ENCODE assay signal across 27 mouse cellular contexts in genomic region chr6:119458166-119458565, GRCm38 (mm10).
"Had no signal": no experiment of that assay in that cellular context is flagged by ENCODE, and none has a peak within 500 bp of the region (broad histone marks: within the 10 kb centered on the region; RNA-seq: fewer than 3 reads in every experiment).

No protein-coding gene starts in this region.

- H3K9me3 ChIP-seq: heart, embryonic 10.5 days; heart, embryonic 12.5 days; hindbrain, embryonic 10.5 days; hindbrain, embryonic 12.5 days; intestine, embryonic 15.5 days; limb, embryonic 13.5 days; limb, embryonic 15.5 days; liver, embryonic 12.5 days had no signal

- H3K9ac ChIP-seq: heart, embryonic 12.5 days; hindbrain, embryonic 12.5 days; hindbrain, embryonic 14.5 days; intestine, embryonic 15.5 days; limb, embryonic 13.5 days; limb, embryonic 15.5 days; liver, embryonic 12.5 days; liver, embryonic 14.5 days had no signal

- DNase-seq: gastrocnemius, adult 2 months; gastrocnemius, postnatal 10 days; gastrocnemius, postnatal 25 days; heart, adult 18-20 months; heart, postnatal 10 days; heart, postnatal 4 days; kidney, adult 18-20 months; kidney, adult 8-10 months; kidney, postnatal 14 days; kidney, postnatal 36 days; layer of hippocampus, adult 9-11 months; layer of hippocampus, postnatal 36 days; left cerebral cortex, postnatal 4 days had no signal

- ATAC-seq: hindbrain, embryonic 16.5 days; inflammation-experienced regulatory T-cells, adult 6 months; intestine, embryonic 15.5 days; intestine, postnatal 0 days; liver, embryonic 12.5 days had no signal

- H3K4me2 ChIP-seq: heart, embryonic 12.5 days; hindbrain, embryonic 12.5 days; hindbrain, embryonic 14.5 days; intestine, embryonic 15.5 days; limb, embryonic 13.5 days; limb, embryonic 15.5 days; liver, embryonic 12.5 days had no signal

- H3K36me3 ChIP-seq: heart, embryonic 10.5 days; heart, embryonic 12.5 days; hindbrain, embryonic 10.5 days; hindbrain, embryonic 12.5 days; intestine, embryonic 15.5 days; limb, embryonic 13.5 days; limb, embryonic 15.5 days; liver, embryonic 12.5 days had no signal

- H3K4me3 ChIP-seq: gastrocnemius, adult 2 months; heart, embryonic 10.5 days; heart, embryonic 12.5 days; hindbrain, embryonic 10.5 days; hindbrain, embryonic 12.5 days; intestine, embryonic 15.5 days; limb, embryonic 13.5 days; limb, embryonic 15.5 days; liver, embryonic 12.5 days had no signal

- H3K27me3 ChIP-seq: heart, embryonic 12.5 days; hindbrain, embryonic 12.5 days; intestine, embryonic 15.5 days; limb, embryonic 13.5 days; limb, embryonic 15.5 days had no signal

- H3K4me1 ChIP-seq: hindbrain, embryonic 12.5 days; limb, embryonic 15.5 days; liver, embryonic 12.5 days had no signal

- H3K27ac ChIP-seq: gastrocnemius, adult 2 months; heart, embryonic 10.5 days; hindbrain, embryonic 10.5 days; hindbrain, embryonic 12.5 days; hindbrain, embryonic 14.5 days; intestine, embryonic 15.5 days; kidney, postnatal 0 days; limb, embryonic 13.5 days; limb, embryonic 15.5 days; liver, embryonic 12.5 days; liver, embryonic 14.5 days had no signal
